Mouse (Mus musculus): Measurements from ENCODE around the gene Commd1. TPM values are rescaled to one million over a fixed set of nuclear protein-coding genes. Genes with fewer than 3 reads are reported as not detected.

Commd1 gene
- total RNA-seq, 2 experiments from 2014 or later = 150 to 168 TPM

- intact Hi-C loops (cut with DNase I) = no loop called here
- DNase-seq = no peak
Measured at GRCm38 (mm10) chr11:22848649-22849195, 133.5 kb downstream of the Commd1 start.

- no peak for DNase-seq
- intact Hi-C loops (cut with DNase I) = no loop called here
Measured at GRCm38 (mm10) chr11:22847732-22848648, 134.2 kb downstream of the Commd1 start.

GRCm38 (mm10) chr11:22846960-22847731 is 135.0 kb downstream of the Commd1 start:
- intact Hi-C loops (cut with DNase I) = no loop called here
- no peak for DNase-seq

Other genes with a start within 250 kb of the Commd1 start
- 10 to 100 TPM in 1 of 2 experiments, 1 to 10 TPM in 1; 6.9 to 12.0 TPM for gene B3gnt2, start 121.4 kb downstream of the Commd1 start, total RNA-seq (2021)
- 10 to 100 TPM; 10.2 to 11.6 TPM for gene Zrsr1, start 10.4 kb downstream of the Commd1 start, total RNA-seq (2021)
- 1 to 10 TPM; 5.5 to 9.2 TPM for gene Gm28048, start 292 bp downstream of the Commd1 start, total RNA-seq (2021)
- gene Cct4, start 8.1 kb upstream of the Commd1 start, total RNA-seq (2021) = 100 to 1,000 TPM; 108 to 120 TPM
- 1 to 10 TPM; 2.9 to 3.8 TPM for gene Fam161a, start 25.1 kb upstream of the Commd1 start, total RNA-seq (2021)

All from heart, postnatal 14 days (tissue).